Mouse (Mus musculus): ENCODE data around the gene Ywhag. TPM values are rescaled to one million over a fixed set of nuclear protein-coding genes. Genes with fewer than 3 reads are reported as not detected.

Ywhag gene
- polyA plus RNA-seq, 1 experiment = 56.5 TPM

GRCm38 (mm10) chr5:135867637-135868593, 66.5 kb downstream of the Ywhag start:
- TF ChIP-seq CTCF (IDR thresholded peaks at IDR 0.05; ENCODE audit: borderline replicate concordance, control insufficient read depth, extremely low read depth, insufficient read depth, low read length, poor library complexity) (no peak), POLR2A (IDR thresholded peaks at IDR 0.05; ENCODE audit: control insufficient read depth, extremely low read depth, insufficient read depth, low read length, poor library complexity) (no peak)
- H3K27ac ChIP-seq (ENCODE audit: control insufficient read depth, insufficient read depth, low read length) = no peak overlapping the region
- peaks cover 16% of the 10 kb centered on the region for H3K27me3 ChIP-seq (ENCODE audit: control insufficient read depth, insufficient read depth, low read length)
- H3K4me3 ChIP-seq (ENCODE audit: control insufficient read depth, insufficient read depth, low read length) = 0 out of 2 replicates have a peak overlapping the region, but pooled peaks have one; percentile 10
- H3K4me1 ChIP-seq (replicated peaks; ENCODE audit: control insufficient read depth, insufficient read depth, low read length) = no peaks in the 10 kb centered on the region; the same call in 1 of the 2 replicates
- 4% methylated on average over 88 of the region's 89 CpGs for WGBS
- no peaks in the 10 kb centered on the region for H3K36me3 ChIP-seq (ENCODE audit: control insufficient read depth, insufficient read depth, low read length)
- DNase-seq = no peak

- peaks cover 16% of the 10 kb centered on the region for H3K27me3 ChIP-seq (ENCODE audit: control insufficient read depth, insufficient read depth, low read length)
- 63% methylated on average over 8 of the region's 8 CpGs for WGBS
Measured at GRCm38 (mm10) chr5:135866662-135867061, 67.8 kb downstream of the Ywhag start.

More at GRCm38 (mm10) chr5:135866662-135867061, 67.8 kb downstream of the Ywhag start:
- no peak for DNase-seq
- H3K4me3 ChIP-seq (ENCODE audit: control insufficient read depth, insufficient read depth, low read length) = no peak overlapping the region
- no peaks in the 10 kb centered on the region; the same call in 1 of the 2 replicates for H3K4me1 ChIP-seq (replicated peaks; ENCODE audit: control insufficient read depth, insufficient read depth, low read length)
- TF ChIP-seq CTCF (IDR thresholded peaks at IDR 0.05; ENCODE audit: borderline replicate concordance, control insufficient read depth, extremely low read depth, insufficient read depth, low read length, poor library complexity) (no peak), POLR2A (IDR thresholded peaks at IDR 0.05; ENCODE audit: control insufficient read depth, extremely low read depth, insufficient read depth, low read length, poor library complexity) (no peak)
- H3K27ac ChIP-seq (ENCODE audit: control insufficient read depth, insufficient read depth, low read length) = no peak overlapping the region
- H3K36me3 ChIP-seq (ENCODE audit: control insufficient read depth, insufficient read depth, low read length) = no peaks in the 10 kb centered on the region

Other genes starting within 250 kb of the Ywhag start
- gene Tmem120a, start 190.2 kb downstream of the Ywhag start, polyA plus RNA-seq (2012; rRNA removed) = 31.0 and 37.7 TPM in 2 replicates
- 0.33 and 0.57 TPM in 2 replicates for gene Styxl1, start 156.2 kb downstream of the Ywhag start, polyA plus RNA-seq (2012; rRNA removed)
- 619 and 638 TPM in 2 replicates for gene Mdh2, start 156.1 kb downstream of the Ywhag start, polyA plus RNA-seq (2012; rRNA removed)
- 0.06 and 0.28 TPM in 2 replicates for gene Srrm3, start 127.7 kb downstream of the Ywhag start, polyA plus RNA-seq (2012; rRNA removed)
- gene Hspb1, start 46.7 kb downstream of the Ywhag start, polyA plus RNA-seq (2012; rRNA removed) = 73.6 and 96.8 TPM in 2 replicates
- 3.9 and 4.7 TPM in 2 replicates for gene Ssc4d, start 39.9 kb upstream of the Ywhag start, polyA plus RNA-seq (2012; rRNA removed)
- gene Zp3, start 45.5 kb upstream of the Ywhag start, polyA plus RNA-seq (2012; rRNA removed) = 0.52 and 1.1 TPM in 2 replicates
- 75.3 and 78.8 TPM in 2 replicates for gene Dtx2, start 60.2 kb upstream of the Ywhag start, polyA plus RNA-seq (2012; rRNA removed)
- 6.1 and 16.1 TPM in 2 replicates for gene Upk3b, start 103.9 kb upstream of the Ywhag start, polyA plus RNA-seq (2012; rRNA removed)
- gene Upk3bl, start 119.9 kb upstream of the Ywhag start, polyA plus RNA-seq (2012; rRNA removed) = 0.64 and 1.3 TPM in 2 replicates
- 30.9 and 37.5 TPM in 2 replicates for gene Rasa4, start 149.3 kb upstream of the Ywhag start, polyA plus RNA-seq (2012; rRNA removed)
- gene Polr2j, start 182.0 kb upstream of the Ywhag start, polyA plus RNA-seq (2012; rRNA removed) = 81.9 and 89.4 TPM in 2 replicates
- 136 and 138 TPM in 2 replicates for gene Lrwd1, start 201.5 kb upstream of the Ywhag start, polyA plus RNA-seq (2012; rRNA removed)
- gene Alkbh4, start 201.5 kb upstream of the Ywhag start, polyA plus RNA-seq (2012; rRNA removed) = 54.2 and 55.2 TPM in 2 replicates
- 276 and 292 TPM in 2 replicates for gene Orai2, start 236.1 kb upstream of the Ywhag start, polyA plus RNA-seq (2012; rRNA removed)